Mouse (Mus musculus): ENCODE results near the gene Znrf2. TPM values are rescaled to one million over a fixed set of nuclear protein-coding genes. Genes with fewer than 3 reads are reported as not detected.

Gene Znrf2
- total RNA-seq, 2 experiments from 2014 or later = 11.5 to 13.1 TPM

DNA sequence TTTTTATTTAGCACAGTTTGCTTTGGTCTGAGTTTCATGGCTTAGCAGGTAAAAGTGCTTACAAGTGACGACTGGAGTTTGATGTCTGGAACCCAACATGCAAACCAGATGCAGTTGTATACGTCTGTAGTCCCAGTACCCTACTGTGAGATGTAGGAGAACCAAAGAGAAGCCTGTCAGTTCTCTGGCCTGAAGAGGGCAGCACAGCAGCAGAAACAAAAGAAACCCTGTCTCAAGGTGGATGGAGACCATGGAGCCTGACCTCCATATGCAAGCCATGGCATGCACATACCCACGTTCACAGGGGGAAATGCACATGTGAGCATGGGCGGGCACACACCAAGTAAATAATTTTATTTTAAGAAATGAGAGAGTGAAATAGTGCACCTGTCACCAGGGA is 100.8 kb downstream of the Znrf2 start:
- DNase-seq = peak; percentile 26

DNA sequence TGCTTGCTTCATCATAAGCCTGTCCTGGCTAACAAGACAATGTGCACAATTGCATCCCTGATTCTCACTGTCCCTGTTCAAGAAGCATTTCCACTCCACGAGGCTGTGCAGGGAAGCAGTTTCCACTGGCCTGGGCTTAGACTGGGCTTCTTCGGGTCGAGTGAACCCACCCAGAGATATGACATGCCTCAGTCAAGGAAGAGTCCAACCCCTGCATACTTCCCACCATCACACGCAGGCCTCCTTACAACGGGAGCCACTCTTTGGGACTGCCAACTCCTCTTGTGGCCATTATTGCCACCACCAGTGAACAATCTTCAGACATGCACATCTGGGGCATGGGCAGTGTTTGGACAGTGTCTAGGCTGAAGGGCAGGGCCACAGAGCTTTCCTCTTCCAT is 101.8 kb downstream of the Znrf2 start:
- no peak for DNase-seq

DNA sequence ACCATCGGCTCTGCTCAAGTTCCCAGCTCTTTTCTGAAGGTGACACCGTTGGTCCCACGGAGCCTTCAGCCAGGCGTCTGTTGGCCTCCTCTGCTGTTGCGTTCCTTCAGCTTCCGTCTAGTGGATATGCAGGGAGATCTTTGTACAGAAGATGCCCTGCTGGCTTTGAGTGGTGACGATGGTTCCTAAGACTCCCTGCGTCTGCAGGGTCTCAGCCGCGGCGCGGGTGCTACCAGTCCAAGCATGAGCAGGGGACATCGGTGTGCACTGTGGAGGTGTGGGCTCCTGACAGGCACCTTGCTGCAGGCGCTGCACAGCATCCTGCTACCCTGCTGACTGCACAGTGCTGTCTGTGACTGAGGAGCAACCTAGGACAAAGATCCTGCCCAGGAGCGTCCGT is 107.8 kb downstream of the Znrf2 start:
- DNase-seq = no peak

DNA sequence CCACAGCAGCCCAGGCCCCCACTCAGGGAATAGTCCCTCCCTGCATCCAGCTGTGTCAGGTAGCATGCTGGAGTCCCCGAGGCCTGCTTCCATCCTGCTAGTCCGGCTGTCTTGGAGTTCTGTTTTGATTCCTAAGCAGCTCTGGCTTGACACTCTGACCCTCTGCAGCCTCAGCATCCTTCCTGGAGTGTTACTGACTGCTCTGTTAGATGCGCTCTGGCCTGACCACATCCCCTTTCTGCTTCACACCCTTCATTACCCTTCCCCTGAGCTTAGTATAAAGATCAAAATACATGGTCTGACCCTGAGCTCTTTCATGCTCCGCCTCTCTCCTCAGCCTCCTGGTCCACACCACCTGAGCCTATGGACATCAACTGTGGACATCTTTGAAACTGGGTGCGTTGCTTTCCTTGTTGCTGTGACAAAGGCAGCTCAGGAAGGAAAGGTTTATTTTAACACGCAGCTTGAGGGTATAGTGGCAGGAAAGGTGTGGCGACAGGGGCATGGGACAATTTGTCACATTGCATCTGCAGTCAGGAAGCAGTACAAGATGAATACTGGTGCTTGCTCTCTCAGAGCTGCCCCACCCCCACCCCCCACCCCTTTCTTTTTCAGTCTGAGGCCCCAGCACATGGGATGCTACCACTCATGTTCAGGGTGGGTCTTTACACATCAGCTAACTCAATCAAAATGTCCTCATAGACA is 109.2 kb downstream of the Znrf2 start:
- DNase-seq = no peak

DNA sequence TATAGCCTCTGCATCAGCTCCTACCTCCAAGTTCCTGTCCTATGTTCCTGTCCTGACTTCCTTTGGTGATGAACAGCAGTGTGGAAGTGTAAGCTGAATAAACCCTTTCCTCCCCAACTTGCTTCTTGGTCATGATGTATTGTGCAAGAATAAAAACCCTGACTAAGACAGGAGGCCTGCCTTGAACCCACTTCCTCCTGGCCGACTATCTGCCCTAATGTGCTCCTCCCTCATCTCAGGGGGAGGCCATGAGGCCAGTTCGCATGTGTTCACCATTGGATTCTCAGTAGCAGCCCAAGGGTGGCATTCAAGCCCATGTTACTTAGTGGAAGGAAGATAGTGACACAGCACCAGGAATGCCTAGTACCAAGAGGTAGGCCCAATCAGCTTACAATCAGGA is 110.2 kb downstream of the Znrf2 start:
- no peak for DNase-seq

DNA sequence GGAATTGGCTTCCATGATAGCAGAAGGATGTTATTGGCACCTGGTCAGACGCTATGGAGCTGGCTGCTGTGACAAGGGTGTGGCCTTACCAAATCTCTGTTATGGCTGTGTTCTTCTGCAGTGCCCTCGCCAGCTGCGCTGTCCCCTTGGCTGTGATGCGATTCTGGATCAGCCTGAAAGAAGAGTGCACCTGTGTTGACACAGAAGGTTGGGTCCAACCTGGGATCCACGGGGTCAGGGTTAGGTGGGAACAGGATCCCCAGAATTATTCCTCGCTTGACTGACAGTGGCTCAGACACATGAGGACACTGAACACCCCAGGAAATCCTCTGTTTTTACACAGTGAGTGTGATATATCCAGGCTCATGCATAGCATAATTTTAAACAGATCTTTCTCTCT is 111.2 kb downstream of the Znrf2 start:
- DNase-seq = no peak

DNA sequence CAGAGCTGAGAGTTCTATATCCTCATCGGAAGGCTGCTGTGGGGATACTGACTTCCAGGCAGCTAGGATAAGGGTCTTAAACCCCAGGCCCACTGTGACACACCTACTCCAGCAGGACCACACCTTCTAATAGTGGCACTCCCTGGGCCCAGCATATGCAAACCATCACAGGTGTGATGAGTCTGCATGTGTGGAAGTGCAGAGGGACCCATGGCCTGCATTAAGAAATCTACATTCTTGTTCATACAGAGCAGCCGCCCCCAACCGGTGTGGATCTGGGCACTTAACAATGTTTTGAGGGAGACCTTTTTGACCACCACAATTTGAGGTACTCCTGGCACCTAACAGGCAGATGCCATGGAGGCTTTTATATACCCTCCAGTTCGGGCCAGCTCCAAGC is 114.9 kb downstream of the Znrf2 start:
- DNase-seq = no peak

DNA sequence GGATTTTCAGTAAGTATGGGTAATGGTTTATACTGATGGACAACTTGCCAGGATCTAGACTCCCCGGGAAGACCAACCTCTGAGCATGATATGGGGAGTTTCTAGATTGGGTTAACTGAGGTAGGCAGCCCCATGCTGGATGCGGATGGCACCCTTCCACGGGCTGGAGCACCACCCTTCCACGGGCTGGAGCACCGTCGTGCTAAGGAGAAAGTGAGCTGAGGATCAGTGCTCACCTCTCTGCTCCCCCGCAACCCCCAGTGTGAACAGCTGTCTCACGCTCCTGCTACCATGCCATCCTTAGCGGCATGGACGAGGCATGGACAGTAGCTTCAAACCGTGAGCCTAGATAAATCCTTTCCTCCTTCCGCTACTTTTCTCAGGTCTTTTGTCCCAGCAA is 115.8 kb downstream of the Znrf2 start:
- DNase-seq = no peak

DNA sequence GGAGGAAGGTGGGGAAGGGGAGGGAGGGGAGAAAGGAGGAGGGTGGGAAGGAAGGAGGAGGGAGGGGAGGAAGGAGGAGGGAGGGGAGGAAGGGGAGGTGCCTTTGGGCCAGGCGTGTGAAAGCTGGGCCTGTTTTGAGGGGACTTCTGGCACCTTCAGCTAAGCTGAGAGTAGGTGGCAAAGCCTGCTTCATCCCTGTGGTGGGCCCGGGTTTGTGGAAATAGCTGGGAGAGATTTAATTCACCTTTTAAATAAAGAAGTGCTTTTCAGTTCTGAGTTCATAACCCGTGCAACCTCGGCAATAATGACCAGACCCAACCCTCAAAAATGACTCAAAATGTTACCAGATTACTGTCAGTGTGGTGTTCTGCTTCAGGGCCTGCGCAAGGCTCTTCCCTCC is 116.5 kb downstream of the Znrf2 start:
- DNase-seq = no peak

DNA sequence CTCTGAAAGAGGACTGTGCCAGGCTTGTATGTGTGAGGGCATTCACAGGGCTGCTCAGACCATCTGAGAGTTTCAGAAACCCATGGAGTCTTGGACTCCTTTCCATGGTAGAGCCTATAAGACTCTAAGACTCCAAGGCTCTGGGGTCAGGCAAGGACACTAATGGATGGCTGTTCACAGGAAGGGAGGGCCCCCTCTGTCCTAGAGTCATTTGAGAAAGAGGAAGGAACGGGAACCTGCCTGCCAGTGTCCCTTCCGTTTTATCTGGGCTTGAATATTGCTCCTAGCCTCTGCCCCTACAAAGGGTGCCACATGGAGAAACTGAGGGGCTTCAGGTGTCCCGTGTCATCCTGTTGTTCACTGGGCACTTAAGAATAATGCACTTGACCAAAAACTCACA is 117.2 kb downstream of the Znrf2 start:
- DNase-seq = no peak

DNA sequence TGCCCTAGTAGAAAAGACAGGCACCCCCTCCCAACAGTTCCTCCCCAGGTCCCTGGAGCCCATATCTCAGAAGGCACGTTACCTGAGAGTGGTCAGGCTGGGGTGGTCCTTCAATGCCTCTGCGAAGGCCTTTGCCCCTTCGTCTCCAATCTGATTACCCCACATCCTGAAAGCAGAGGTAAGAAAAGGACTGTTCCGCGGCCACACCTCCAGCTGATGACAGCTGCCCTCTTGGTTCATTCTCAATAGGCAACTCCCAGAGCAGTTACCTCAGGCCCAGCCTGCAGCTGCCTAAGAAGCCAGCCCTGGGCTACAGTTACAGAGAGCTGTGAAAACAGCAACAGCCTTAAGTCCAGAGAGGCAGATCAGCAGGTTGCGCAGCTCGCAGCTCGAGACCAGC is 117.6 kb downstream of the Znrf2 start:
- DNase-seq = no peak

DNA sequence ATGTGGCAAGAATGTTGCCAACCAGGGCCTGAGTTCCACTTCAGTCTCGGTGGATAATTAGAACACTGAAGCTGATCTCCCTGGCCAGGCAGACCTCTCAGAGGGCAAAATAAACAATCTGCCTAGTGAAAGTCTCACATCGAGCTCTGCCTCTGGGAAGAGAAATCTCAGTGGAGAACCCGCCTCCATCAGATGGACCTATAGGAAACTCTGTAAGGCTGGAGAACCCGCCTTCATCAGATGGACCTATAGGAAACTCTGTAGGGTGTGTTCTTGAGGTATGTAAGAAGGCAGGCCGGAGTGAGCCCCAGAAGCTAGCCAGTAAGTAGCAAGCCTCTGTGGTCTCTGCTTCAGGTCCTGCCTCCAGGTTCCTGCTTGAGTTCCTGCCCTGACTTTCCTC is 118.2 kb downstream of the Znrf2 start:
- no peak for DNase-seq

DNA sequence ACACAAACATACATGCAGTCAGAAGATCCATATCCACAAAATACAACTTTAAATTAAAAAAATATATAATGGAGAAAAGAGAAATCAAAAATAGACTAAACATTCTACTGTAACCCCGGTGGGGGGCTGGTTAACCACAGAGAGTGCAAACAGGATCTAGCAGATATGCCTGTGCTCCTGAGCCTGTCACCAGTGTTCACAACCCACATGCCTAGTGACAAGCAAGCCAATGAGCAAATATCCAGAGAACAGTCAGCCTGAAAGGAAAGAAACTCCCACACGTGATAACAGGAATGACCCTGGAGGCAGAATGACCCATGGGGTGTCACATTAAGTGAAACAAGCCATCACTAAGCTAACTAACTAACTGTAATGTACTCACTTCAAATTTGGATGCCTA is 119.8 kb downstream of the Znrf2 start:
- no peak for DNase-seq

DNA sequence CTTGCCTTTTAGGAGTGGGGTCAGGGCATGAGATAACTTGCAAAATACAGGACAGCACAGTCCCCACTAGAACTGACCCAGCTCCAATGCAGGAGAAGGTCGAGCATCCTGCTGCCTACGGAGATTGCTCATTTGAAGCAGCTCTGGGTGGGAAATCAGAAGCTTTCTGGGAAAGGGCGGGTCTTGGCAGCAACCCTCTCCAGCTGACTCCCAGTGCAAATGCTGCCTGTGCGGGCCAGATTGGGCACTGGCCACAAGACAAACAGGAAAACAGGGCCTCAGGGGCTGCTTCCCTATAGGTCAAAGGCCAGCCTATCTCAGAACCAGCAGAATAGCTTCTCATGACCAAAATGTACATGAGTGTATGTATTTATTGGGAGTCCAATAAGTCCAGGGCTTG is 122.9 kb downstream of the Znrf2 start:
- peak; percentile 61 for DNase-seq

DNA sequence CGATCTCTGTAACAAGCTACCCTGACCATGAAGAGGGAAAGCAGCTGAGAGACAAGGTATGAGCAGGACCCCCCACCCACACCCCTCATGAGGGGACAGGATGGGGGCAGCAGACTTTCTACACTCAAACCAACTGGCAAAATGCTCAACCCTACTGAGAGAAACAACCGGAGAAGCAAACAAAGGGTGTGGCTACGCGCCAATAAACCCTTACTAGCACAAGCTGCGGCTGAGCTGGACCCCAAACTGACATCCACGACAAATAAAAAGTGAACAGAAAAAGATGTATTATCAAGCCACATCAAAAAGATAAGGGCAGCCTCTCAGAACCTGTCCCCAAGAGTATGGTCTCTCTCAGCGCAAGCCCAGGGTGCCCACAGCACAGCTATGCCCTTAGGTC is 123.4 kb downstream of the Znrf2 start:
- DNase-seq = no peak

DNA sequence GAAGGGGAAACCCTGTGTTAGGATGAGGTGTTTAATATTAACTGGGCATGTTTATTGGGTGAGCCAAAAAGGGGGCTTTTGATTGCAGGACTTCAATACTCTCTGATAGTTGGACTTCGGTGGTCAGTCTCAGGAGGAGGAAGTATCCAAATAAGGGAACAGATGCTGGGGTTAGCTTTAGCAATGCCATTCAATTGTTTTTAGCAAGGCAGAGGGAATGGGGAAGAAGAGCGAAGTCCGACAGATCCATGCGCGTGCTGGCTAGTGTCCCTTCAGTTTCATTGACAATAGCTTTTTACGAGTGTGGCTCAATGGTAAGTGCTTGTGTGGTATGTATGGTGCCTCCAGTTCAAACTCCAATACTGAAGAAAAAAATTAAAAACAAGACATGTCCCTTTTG is 124.4 kb downstream of the Znrf2 start:
- DNase-seq = no peak

Other genes starting within 250 kb of the Znrf2 start
- 1 to 10 TPM; 3.8 to 4.0 TPM for gene Plekha8, start 221.8 kb upstream of the Znrf2 start, total RNA-seq (2021)
- 1 to 10 TPM; 7.6 to 8.4 TPM for gene Fkbp14, start 219.6 kb upstream of the Znrf2 start, total RNA-seq (2021)
- 1 to 10 TPM; 6.0 to 6.6 TPM for gene Mturn, start 135.3 kb upstream of the Znrf2 start, total RNA-seq (2021)
- gene Nod1, start 155.7 kb downstream of the Znrf2 start, total RNA-seq (2021) = 1 to 10 TPM; 6.6 to 7.2 TPM
- gene Ggct, start 176.0 kb downstream of the Znrf2 start, total RNA-seq (2021) = 1 to 10 TPM; 7.4 to 8.8 TPM
- gene Gars, start 221.1 kb downstream of the Znrf2 start, total RNA-seq (2021) = 10 to 100 TPM; 48.4 to 51.5 TPM

Measured in gastrocnemius, postnatal 25 days (tissue).